ENCODE assay signal across 14 mouse cellular contexts in the genomic region with DNA sequence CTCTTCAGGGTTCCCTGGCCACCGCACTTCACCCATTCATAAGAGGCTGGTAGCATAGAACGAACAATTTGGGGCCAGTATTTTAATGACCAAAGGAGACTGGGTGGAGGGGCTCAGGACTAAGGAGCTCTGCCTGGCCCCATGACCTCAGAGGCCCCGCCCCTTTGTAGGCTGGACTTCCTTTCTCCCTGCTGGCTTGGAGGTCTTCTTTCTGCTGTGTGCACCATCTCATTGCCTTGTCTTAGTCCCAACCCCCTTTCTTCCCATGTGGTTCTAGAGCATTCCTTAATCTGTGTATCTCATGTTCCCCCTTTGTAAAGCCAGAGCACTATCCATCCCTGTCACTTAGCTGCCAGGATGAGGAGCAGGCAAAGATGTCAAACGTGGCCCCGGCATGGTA. TPM values are rescaled to one million over a fixed set of nuclear protein-coding genes. Genes with fewer than 3 reads are reported as not detected.
A peak's percentile ranks its signal among the peaks of the same experiment; 100 is the strongest.
DNase-seq lines count a peak whose midpoint lies in the region; ATAC-seq and TF ChIP-seq lines count a peak whose summit lies in the region.
"Had no signal": no experiment of that assay in that cellular context is flagged by ENCODE, and none has a peak within 500 bp of the region (broad histone marks: within the 10 kb centered on the region; RNA-seq: fewer than 3 reads in every experiment).

No protein-coding gene starts in this region.

- no peaks in the 10 kb centered on the region for H3K27me3 ChIP-seq in heart, embryonic 10.5 days (ENCODE audit: insufficient read depth, poor library complexity, severe bottlenecking)
- no peaks in the 10 kb centered on the region for H3K27me3 ChIP-seq in lung, postnatal 0 days (replicated peaks; ENCODE audit: insufficient read depth, low read length)
- H3K27me3 ChIP-seq in liver, postnatal 0 days (ENCODE audit: insufficient read depth, low read length), result no peaks in the 10 kb centered on the region
- H3K27me3 ChIP-seq: hindbrain, embryonic 15.5 days had no signal

- no peak for DNase-seq in heart, embryonic 10.5 days (ENCODE audit: low spot score)
- no peak for DNase-seq in heart, postnatal 36 days
- no peak for DNase-seq in lung, postnatal 0 days (ENCODE audit: low spot score)
- no peak for DNase-seq in lung, adult 2 months
- no peak for DNase-seq in liver, postnatal 0 days
- DNase-seq in adrenal gland, adult 8-10 months, result no peak
- DNase-seq: adrenal gland, postnatal 25 days; cerebellum, postnatal 25 days had no signal

- H3K4me3 ChIP-seq in heart, embryonic 10.5 days, result no peak overlapping the region
- no peak overlapping the region for H3K4me3 ChIP-seq in lung, postnatal 0 days (ENCODE audit: low read depth, low read length)
- no peak overlapping the region for H3K4me3 ChIP-seq in lung, adult 2 months (replicated peaks; ENCODE audit: extremely low read depth, low read depth, low read length)
- no peak overlapping the region for H3K4me3 ChIP-seq in brown adipose tissue, adult 24 weeks (ENCODE audit: insufficient read depth, low read depth, low read length)
- H3K4me3 ChIP-seq in liver, postnatal 0 days (ENCODE audit: low read depth, low read length), result no peak overlapping the region
- H3K4me3 ChIP-seq: hindbrain, embryonic 15.5 days; left cerebral cortex, adult 2 months had no signal

- peak; percentile 34; the same call in 1 of the 2 replicates for ATAC-seq in lung, postnatal 0 days
- ATAC-seq in liver, postnatal 0 days, result no peak
- ATAC-seq in megakaryocyte progenitor cell, adult 5-6 weeks (replicated peaks; ENCODE audit: poor library complexity), result no peak
- ATAC-seq: forebrain, embryonic 16.5 days had no signal

- TF ChIP-seq EP300 in lung, postnatal 0 days (IDR thresholded peaks at IDR 0.05), result no peak
- no peak for TF ChIP-seq EP300 in liver, postnatal 0 days (IDR thresholded peaks at IDR 0.05; ENCODE audit: low read depth)

- H3K9me3 ChIP-seq in heart, embryonic 10.5 days, result no peaks in the 10 kb centered on the region
- no peaks in the 10 kb centered on the region for H3K9me3 ChIP-seq in lung, postnatal 0 days (ENCODE audit: low read length)
- H3K9me3 ChIP-seq in liver, postnatal 0 days (ENCODE audit: low read length), result no peaks in the 10 kb centered on the region
- H3K9me3 ChIP-seq: hindbrain, embryonic 15.5 days had no signal

- H3K27ac ChIP-seq in heart, embryonic 10.5 days, result 0 out of 2 replicates have a peak overlapping the region, but pooled peaks have one; percentile 47
- peak overlapping the region; percentile 27 for H3K27ac ChIP-seq in lung, postnatal 0 days (ENCODE audit: low read length)
- H3K27ac ChIP-seq in brown adipose tissue, adult 24 weeks (replicated peaks; ENCODE audit: low read depth, low read length), result peak overlapping the region; percentile 79
- peak overlapping the region; percentile 66 for H3K27ac ChIP-seq in liver, postnatal 0 days (ENCODE audit: low read depth)
- H3K27ac ChIP-seq: hindbrain, embryonic 15.5 days; left cerebral cortex, adult 2 months had no signal

- TF ChIP-seq CTCF in lung, postnatal 0 days (IDR thresholded peaks at IDR 0.05), result no peak
- TF ChIP-seq CTCF in lung, adult 2 months (IDR thresholded peaks at IDR 0.05; ENCODE audit: insufficient read depth, low read length), result no peak
- TF ChIP-seq CTCF in liver, postnatal 0 days (IDR thresholded peaks at IDR 0.05; ENCODE audit: low read depth), result no peak

- no peak overlapping the region for H3K9ac ChIP-seq in lung, postnatal 0 days (replicated peaks; ENCODE audit: low read depth)
- H3K9ac ChIP-seq in liver, postnatal 0 days (replicated peaks), result no peak overlapping the region
- H3K9ac ChIP-seq: hindbrain, embryonic 15.5 days had no signal

- H3K4me2 ChIP-seq in lung, postnatal 0 days (replicated peaks; ENCODE audit: low read depth, low read length), result no peak overlapping the region
- peak overlapping the region; percentile 26; the same call in 1 of the 2 replicates for H3K4me2 ChIP-seq in liver, postnatal 0 days (ENCODE audit: low read depth, low read length)
- H3K4me2 ChIP-seq: hindbrain, embryonic 15.5 days had no signal

- peaks cover 80% of the 10 kb centered on the region for H3K4me1 ChIP-seq in heart, embryonic 10.5 days
- H3K4me1 ChIP-seq in lung, postnatal 0 days (ENCODE audit: insufficient read depth, low read depth, low read length), result peaks cover 16% of the 10 kb centered on the region
- H3K4me1 ChIP-seq in lung, adult 2 months (ENCODE audit: control insufficient read depth, insufficient read depth, low read length), result peaks cover 37% of the 10 kb centered on the region
- peaks cover 77% of the 10 kb centered on the region for H3K4me1 ChIP-seq in brown adipose tissue, adult 24 weeks (ENCODE audit: control insufficient read depth, insufficient read depth, insufficient read length, low read length)
- H3K4me1 ChIP-seq in liver, postnatal 0 days (ENCODE audit: insufficient read depth), result peaks cover 71% of the 10 kb centered on the region

- no peak for TF ChIP-seq POLR2A in lung, adult 2 months (IDR thresholded peaks at IDR 0.05; ENCODE audit: borderline replicate concordance, extremely low read depth, low read depth, low read length)

- intact Hi-C loops in heart, postnatal 36 days (cut with DNase I), result loop anchor here (2.0 to 10.0 kb wide), 3 partner anchors 13 to 179 kb away; no protein-coding TSS in a partner anchor

- peaks cover 4% of the 10 kb centered on the region; the same call in 1 of the 2 replicates for H3K36me3 ChIP-seq in heart, embryonic 10.5 days
- no peaks in the 10 kb centered on the region for H3K36me3 ChIP-seq in lung, postnatal 0 days (ENCODE audit: insufficient read depth, low read length)
- 0 out of 2 replicates have a peak, but pooled peaks cover 5% of the 10 kb centered on the region for H3K36me3 ChIP-seq in liver, postnatal 0 days (replicated peaks; ENCODE audit: insufficient read depth, low read length)
- H3K36me3 ChIP-seq: hindbrain, embryonic 15.5 days had no signal

- 66% methylated on average over 5 of the region's 5 CpGs for WGBS in heart, embryonic 10.5 days
- WGBS in lung, postnatal 0 days, result 71% methylated on average over 5 of the region's 5 CpGs
- WGBS in lung, adult 2 months, result 56% methylated on average over 5 of the region's 5 CpGs
- WGBS in liver, postnatal 0 days (ENCODE audit: insufficient replicate concordance), result 67% methylated on average over 5 of the region's 5 CpGs

RNA-seq across cellular contexts. Expression of a gene that starts 16.7 kb away (rescaled TPM):
- 30.4 and 51.3 TPM in 2 replicates for polyA plus RNA-seq in heart, embryonic 10.5 days (2016; fragmentation: Nextera tagmentation; extraction: Ambion mirVana)
- total RNA-seq in heart, postnatal 36 days (2021), result 10 to 100 TPM; 19.0 to 22.5 TPM
- 21.8 and 25.6 TPM in 2 replicates for polyA plus RNA-seq in lung, postnatal 0 days (2015; fragmentation: Nextera tagmentation; extraction: Ambion mirVana)
- 17.8 and 24.4 TPM in 2 replicates for polyA plus RNA-seq in lung, adult 2 months (2012; rRNA removed)
- 8.8 and 14.5 TPM in 2 replicates for polyA plus RNA-seq in brown adipose tissue, adult 24 weeks (2012; ENCODE audit: insufficient read depth, insufficient read length, missing spikeins)
- 5.2 and 6.2 TPM in 2 replicates for polyA plus RNA-seq in liver, postnatal 0 days (2015; fragmentation: Nextera tagmentation; extraction: Ambion mirVana)
- 10 to 100 TPM in 3 of 4 experiments, 1 to 10 TPM in 1; 8.8 to 14.1 (median 10.8) TPM for total RNA-seq in adrenal gland, adult 8-10 months (2022)
- total RNA-seq in megakaryocyte progenitor cell, adult 5-6 weeks (2015), result 50.8 and 54.4 TPM in 2 replicates
- 72.0 and 77.3 TPM in 2 replicates for total RNA-seq in megakaryocyte progenitor cell, adult 5-6 weeks (2017)

RNA-seq across cellular contexts. Expression of a gene that starts 49.3 kb away (rescaled TPM):
- not detected in 2 replicates for polyA plus RNA-seq in heart, embryonic 10.5 days (2016; fragmentation: Nextera tagmentation; extraction: Ambion mirVana)
- total RNA-seq in heart, postnatal 36 days (2021), result not detected
- not detected in 2 replicates for polyA plus RNA-seq in lung, postnatal 0 days (2015; fragmentation: Nextera tagmentation; extraction: Ambion mirVana)
- not detected in 2 replicates for polyA plus RNA-seq in lung, adult 2 months (2012; rRNA removed)
- polyA plus RNA-seq in brown adipose tissue, adult 24 weeks (2012; ENCODE audit: insufficient read depth, insufficient read length, missing spikeins), result not detected in 2 replicates
- not detected in 2 replicates for polyA plus RNA-seq in liver, postnatal 0 days (2015; fragmentation: Nextera tagmentation; extraction: Ambion mirVana)
- total RNA-seq in adrenal gland, adult 8-10 months (2022), result not detected
- total RNA-seq in megakaryocyte progenitor cell, adult 5-6 weeks (2015), result not detected in 2 replicates
- not detected in 2 replicates for total RNA-seq in megakaryocyte progenitor cell, adult 5-6 weeks (2017)
- total RNA-seq: adrenal gland, postnatal 25 days; left cerebral cortex, adult 2 months; monocyte, adult 5-6 weeks had no signal
- polyA plus RNA-seq: forebrain, embryonic 16.5 days; hindbrain, embryonic 15.5 days had no signal

Comparison
In these comparisons a context has a peak if more than half of its experiments do, and no peak if none do; other contexts are left out.
1. H3K27ac ChIP-seq: peak in every context shown above with its lines; median percentile 79 in brown adipose tissue, adult 24 weeks; 66 in liver, postnatal 0 days; 47 in heart, embryonic 10.5 days; 27 in lung, postnatal 0 days.